Mouse (Mus musculus): ENCODE data around the gene Fbxw10. TPM values are rescaled to one million over a fixed set of nuclear protein-coding genes. Genes with fewer than 3 reads are reported as not detected.

Gene Fbxw10
- total and polyA plus RNA-seq, 2 experiments from 2014 or later, result 0.49 to 0.72 TPM

DNA sequence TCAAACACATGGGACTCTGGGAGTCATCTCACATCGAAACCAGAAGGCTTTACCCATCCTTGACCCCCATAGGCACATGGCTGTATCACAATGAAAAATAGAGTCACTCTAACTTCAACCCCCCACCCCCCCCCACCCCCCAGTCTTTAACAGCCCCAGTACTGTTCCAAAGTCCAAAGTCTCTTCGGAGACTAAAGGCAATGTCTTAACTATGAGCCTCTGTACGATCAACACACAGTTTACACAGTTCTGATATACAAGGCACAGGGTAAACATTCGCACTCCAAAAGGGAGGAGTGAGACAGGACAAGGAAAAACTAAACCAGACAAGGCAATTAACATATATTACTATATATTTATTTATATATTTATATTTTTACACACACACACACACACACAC, 19.7 kb upstream of the Fbxw10 start:
- Histone ChIP-seq H3K36me3 (ENCODE audit: insufficient read depth, low read length) (no peaks in the 10 kb centered on the region), H3K9me3 (ENCODE audit: low read length) (no peaks in the 10 kb centered on the region), H3K4me1 (ENCODE audit: insufficient read depth, low read length) (no peaks in the 10 kb centered on the region), H3K27me3 (ENCODE audit: insufficient read depth, low read length) (no peaks in the 10 kb centered on the region), H3K9ac (replicated peaks; ENCODE audit: low read length, poor library complexity, severe bottlenecking) (no peak overlapping the region), H3K27ac (ENCODE audit: low read depth, low read length) (no peak overlapping the region), H3K4me3 (ENCODE audit: low read depth, low read length) (no peak overlapping the region), H3K4me2 (ENCODE audit: low read depth, low read length, poor library complexity, severe bottlenecking) (no peak overlapping the region)
- ATAC-seq (ENCODE audit: low FRiP score) (no peak), DNase-seq (ENCODE audit: low spot score) (no peak)
- WGBS, result 90% methylated on average over 4 of the region's 4 CpGs
- TF ChIP-seq CTCF (IDR thresholded peaks at IDR 0.05), result no peak

GRCm38 (mm10) chr11:62827911-62828310, 19.0 kb upstream of the Fbxw10 start:
- Histone ChIP-seq H3K4me1 (ENCODE audit: insufficient read depth, low read length) (no peaks in the 10 kb centered on the region), H3K9ac (replicated peaks; ENCODE audit: low read length, poor library complexity, severe bottlenecking) (no peak overlapping the region), H3K36me3 (ENCODE audit: insufficient read depth, low read length) (no peaks in the 10 kb centered on the region), H3K4me2 (ENCODE audit: low read depth, low read length, poor library complexity, severe bottlenecking) (no peak overlapping the region), H3K27ac (ENCODE audit: low read depth, low read length) (no peak overlapping the region), H3K9me3 (ENCODE audit: low read length) (no peaks in the 10 kb centered on the region), H3K4me3 (ENCODE audit: low read depth, low read length) (no peak overlapping the region), H3K27me3 (ENCODE audit: insufficient read depth, low read length) (no peaks in the 10 kb centered on the region)
- 91% methylated on average over 3 of the region's 3 CpGs for WGBS
- ATAC-seq (ENCODE audit: low FRiP score) (no peak), DNase-seq (ENCODE audit: low spot score) (no peak)
- TF ChIP-seq CTCF (IDR thresholded peaks at IDR 0.05), result no peak

- no peak overlapping the region for H3K27ac ChIP-seq (ENCODE audit: low read depth, low read length)
- H3K27me3 ChIP-seq (ENCODE audit: insufficient read depth, low read length), result no peaks in the 10 kb centered on the region
- H3K9me3 ChIP-seq (ENCODE audit: low read length), result no peaks in the 10 kb centered on the region
- H3K36me3 ChIP-seq (ENCODE audit: insufficient read depth, low read length), result no peaks in the 10 kb centered on the region
- H3K4me1 ChIP-seq (ENCODE audit: insufficient read depth, low read length), result no peaks in the 10 kb centered on the region
- 80% methylated on average over 2 of the region's 2 CpGs for WGBS
- DNase-seq (ENCODE audit: low spot score), result no peak
- no peak overlapping the region for H3K4me2 ChIP-seq (ENCODE audit: low read depth, low read length, poor library complexity, severe bottlenecking)
- no peak for TF ChIP-seq CTCF (IDR thresholded peaks at IDR 0.05)
- H3K9ac ChIP-seq (replicated peaks; ENCODE audit: low read length, poor library complexity, severe bottlenecking), result no peak overlapping the region
- no peak overlapping the region for H3K4me3 ChIP-seq (ENCODE audit: low read depth, low read length)
- ATAC-seq (ENCODE audit: low FRiP score), result no peak
Measured at GRCm38 (mm10) chr11:62830387-62830786, 16.5 kb upstream of the Fbxw10 start.

DNA sequence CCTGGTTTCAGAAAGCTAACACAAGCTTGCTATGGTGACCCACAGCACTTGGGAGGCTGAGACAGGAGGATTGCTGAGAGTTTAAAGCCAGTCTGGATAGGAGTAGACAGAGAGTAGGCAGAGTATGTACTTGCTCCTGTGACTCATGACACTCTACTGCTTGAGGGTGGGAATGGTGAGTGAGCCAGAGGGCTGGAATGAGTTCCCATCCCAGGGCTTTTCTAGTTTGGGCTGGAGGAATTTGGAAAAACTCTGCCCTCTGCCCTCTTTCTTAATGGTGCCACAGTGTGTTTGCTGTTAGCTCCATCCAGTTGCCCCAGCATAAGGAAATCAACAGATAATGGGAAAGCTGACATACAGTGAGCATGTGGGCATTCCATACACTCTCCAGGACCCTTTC, 15.0 kb upstream of the Fbxw10 start:
- Histone ChIP-seq H3K9ac (replicated peaks; ENCODE audit: low read length, poor library complexity, severe bottlenecking) (no peak overlapping the region), H3K9me3 (ENCODE audit: low read length) (no peaks in the 10 kb centered on the region)

DNA sequence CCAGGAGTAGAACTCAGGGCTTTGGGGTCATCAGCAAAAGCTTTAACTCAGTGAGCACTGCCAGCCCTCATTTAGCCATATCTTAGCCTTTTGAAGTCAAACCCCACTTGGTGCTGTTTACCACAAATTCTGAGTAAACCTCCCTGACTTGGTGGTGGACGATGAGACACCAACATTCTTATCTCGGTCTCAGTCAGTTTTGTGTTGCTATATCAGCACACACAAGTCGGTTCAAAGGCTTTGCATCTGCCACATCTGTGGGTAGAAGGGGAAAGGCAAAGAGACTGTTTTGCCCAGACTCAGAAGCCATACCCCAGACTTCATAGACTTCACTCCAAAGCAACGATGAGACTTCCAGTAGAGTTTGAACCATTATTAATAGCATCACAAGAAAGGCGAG, 2.3 kb upstream of the Fbxw10 start:
- H3K27me3 ChIP-seq (ENCODE audit: insufficient read depth, low read length), result no peaks in the 10 kb centered on the region
- H3K4me2 ChIP-seq (ENCODE audit: low read depth, low read length, poor library complexity, severe bottlenecking), result no peak overlapping the region
- 93% methylated on average over 5 of the region's 5 CpGs for WGBS
- H3K4me3 ChIP-seq (ENCODE audit: low read depth, low read length), result no peak overlapping the region
- H3K9ac ChIP-seq (replicated peaks; ENCODE audit: low read length, poor library complexity, severe bottlenecking), result no peak overlapping the region
- TF ChIP-seq CTCF (IDR thresholded peaks at IDR 0.05), result no peak
- no peak overlapping the region for H3K27ac ChIP-seq (ENCODE audit: low read depth, low read length)
- 0 out of 2 replicates have a peak, but pooled peaks cover 6% of the 10 kb centered on the region for H3K36me3 ChIP-seq (ENCODE audit: insufficient read depth, low read length)
- no peak for ATAC-seq (ENCODE audit: low FRiP score)
- no peak for DNase-seq (ENCODE audit: low spot score)
- H3K9me3 ChIP-seq (ENCODE audit: low read length), result no peaks in the 10 kb centered on the region
- no peaks in the 10 kb centered on the region for H3K4me1 ChIP-seq (ENCODE audit: insufficient read depth, low read length)

More for the DNA sequence above, 15.0 kb upstream of the Fbxw10 start:
- Histone ChIP-seq H3K4me1 (ENCODE audit: insufficient read depth, low read length) (no peaks in the 10 kb centered on the region), H3K36me3 (ENCODE audit: insufficient read depth, low read length) (no peaks in the 10 kb centered on the region), H3K4me2 (ENCODE audit: low read depth, low read length, poor library complexity, severe bottlenecking) (no peak overlapping the region), H3K27ac (ENCODE audit: low read depth, low read length) (no peak overlapping the region), H3K27me3 (ENCODE audit: insufficient read depth, low read length) (no peaks in the 10 kb centered on the region), H3K4me3 (ENCODE audit: low read depth, low read length) (no peak overlapping the region)
- no peak for DNase-seq (ENCODE audit: low spot score)
- no peak for TF ChIP-seq CTCF (IDR thresholded peaks at IDR 0.05)
- no peak for ATAC-seq (ENCODE audit: low FRiP score)

- no peak for TF ChIP-seq CTCF (IDR thresholded peaks at IDR 0.05)
- Histone ChIP-seq H3K27me3 (ENCODE audit: insufficient read depth, low read length) (no peaks in the 10 kb centered on the region), H3K4me2 (ENCODE audit: low read depth, low read length, poor library complexity, severe bottlenecking) (no peak overlapping the region), H3K36me3 (ENCODE audit: insufficient read depth, low read length) (0 out of 2 replicates have a peak, but pooled peaks cover 3% of the 10 kb centered on the region), H3K27ac (ENCODE audit: low read depth, low read length) (no peak overlapping the region), H3K4me1 (ENCODE audit: insufficient read depth, low read length) (no peaks in the 10 kb centered on the region), H3K4me3 (ENCODE audit: low read depth, low read length) (no peak overlapping the region), H3K9me3 (ENCODE audit: low read length) (no peaks in the 10 kb centered on the region), H3K9ac (replicated peaks; ENCODE audit: low read length, poor library complexity, severe bottlenecking) (no peak overlapping the region)
- DNase-seq (ENCODE audit: low spot score), result no peak
- ATAC-seq (ENCODE audit: low FRiP score), result no peak
- 73% methylated on average over 3 of the region's 3 CpGs for WGBS
Measured at GRCm38 (mm10) chr11:62845730-62846129, 1.1 kb upstream of the Fbxw10 start.
